Mouse (Mus musculus): ENCODE results near the gene Cnih3.

The Cnih3 gene

GRCm38 (mm10) chr1:181403056-181403455 is 50.6 kb downstream of the Cnih3 start:
- no peak for DNase-seq (ENCODE audit: low read depth)

DNA sequence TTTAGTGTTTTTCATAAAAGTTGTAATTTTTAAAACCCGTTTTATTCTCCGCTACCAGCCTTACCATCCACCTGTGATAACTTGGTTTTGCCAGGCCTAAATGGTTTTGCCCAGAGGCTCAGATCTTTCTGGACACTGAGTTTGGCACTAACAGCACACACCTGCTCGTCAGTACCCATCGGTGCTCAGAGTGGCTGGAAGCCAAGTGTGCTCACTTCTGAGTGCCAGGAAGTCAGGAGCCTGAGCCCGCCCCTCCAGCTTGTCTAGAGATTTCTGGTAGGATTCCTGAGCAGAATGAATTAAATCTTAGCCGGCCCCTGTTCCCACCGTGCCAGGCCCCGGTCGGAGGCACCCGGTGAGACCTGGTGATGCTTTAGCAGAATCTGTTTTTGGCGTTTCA is 54.9 kb downstream of the Cnih3 start:
- DNase-seq (ENCODE audit: low read depth) = no peak

DNA sequence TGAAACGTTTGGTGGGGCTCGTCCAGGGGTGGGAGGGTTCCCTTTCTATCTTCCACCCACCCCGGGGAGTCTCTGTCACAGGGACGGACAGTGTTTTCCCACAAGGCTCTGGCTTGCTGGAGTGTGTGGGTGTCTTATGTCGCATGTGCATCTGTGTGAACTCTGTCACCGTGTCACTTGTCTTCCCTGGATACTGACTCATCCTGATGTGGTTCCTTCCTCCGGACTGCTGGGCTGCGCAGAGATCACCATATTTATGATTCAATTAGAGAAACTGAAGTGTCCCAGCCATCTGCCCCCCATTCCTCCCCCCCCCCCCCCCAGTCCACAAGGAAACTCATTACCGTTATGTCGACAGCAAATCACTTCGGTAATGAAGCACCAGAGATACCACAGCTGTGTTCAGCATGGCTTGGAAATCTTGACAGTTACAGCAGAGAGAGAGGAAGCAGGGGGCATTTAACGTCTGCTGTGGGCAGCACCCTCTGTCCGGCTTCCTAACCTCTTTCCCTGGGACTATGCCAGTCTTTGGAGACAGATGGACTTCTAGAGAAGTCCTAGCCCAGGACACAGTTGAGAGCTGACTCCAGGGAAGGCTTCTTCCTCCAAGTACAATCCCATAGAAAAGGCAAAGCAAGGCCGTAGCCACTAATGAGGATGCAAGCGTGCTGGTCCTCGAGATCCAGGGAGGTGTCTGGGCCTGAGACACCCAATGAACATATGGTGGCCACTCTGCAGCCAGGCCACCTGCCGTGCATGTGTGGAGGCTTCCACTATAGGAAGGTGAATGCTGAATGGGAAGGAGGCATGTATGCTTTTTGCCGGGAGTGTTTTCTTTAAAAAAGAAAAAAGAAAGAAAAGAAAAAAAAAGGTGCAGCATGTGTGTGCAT is 55.9 kb downstream of the Cnih3 start:
- peak; percentile 30 for DNase-seq (ENCODE audit: low read depth)

GRCm38 (mm10) chr1:181409693-181410092 is 57.3 kb downstream of the Cnih3 start:
- DNase-seq (ENCODE audit: low read depth) = no peak

GRCm38 (mm10) chr1:181410647-181411254 is 58.3 kb downstream of the Cnih3 start:
- no peak for DNase-seq (ENCODE audit: low read depth)

DNA sequence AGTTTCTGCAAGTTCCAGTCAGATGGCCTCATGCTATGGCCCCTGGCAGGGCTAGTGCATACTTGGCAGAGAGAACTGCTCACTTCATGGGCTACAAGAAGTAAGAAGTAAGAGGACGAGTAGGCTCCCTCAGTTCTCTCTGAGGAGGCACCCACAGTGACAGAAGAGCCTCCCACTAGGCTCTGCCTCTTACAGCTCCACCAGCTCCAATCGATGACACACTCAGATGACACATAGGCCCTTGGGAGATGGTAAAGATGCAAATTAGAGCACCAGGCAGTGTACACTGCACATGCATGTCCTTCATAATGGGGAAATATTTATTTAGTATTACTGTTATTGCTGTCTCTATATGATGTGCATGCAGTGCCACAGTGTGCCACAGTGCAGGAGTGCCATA is 62.6 kb downstream of the Cnih3 start:
- DNase-seq (ENCODE audit: low read depth) = peak; percentile 14

- no peak for DNase-seq (ENCODE audit: low read depth)
Measured at GRCm38 (mm10) chr1:181416841-181417240, 64.4 kb downstream of the Cnih3 start.

DNA sequence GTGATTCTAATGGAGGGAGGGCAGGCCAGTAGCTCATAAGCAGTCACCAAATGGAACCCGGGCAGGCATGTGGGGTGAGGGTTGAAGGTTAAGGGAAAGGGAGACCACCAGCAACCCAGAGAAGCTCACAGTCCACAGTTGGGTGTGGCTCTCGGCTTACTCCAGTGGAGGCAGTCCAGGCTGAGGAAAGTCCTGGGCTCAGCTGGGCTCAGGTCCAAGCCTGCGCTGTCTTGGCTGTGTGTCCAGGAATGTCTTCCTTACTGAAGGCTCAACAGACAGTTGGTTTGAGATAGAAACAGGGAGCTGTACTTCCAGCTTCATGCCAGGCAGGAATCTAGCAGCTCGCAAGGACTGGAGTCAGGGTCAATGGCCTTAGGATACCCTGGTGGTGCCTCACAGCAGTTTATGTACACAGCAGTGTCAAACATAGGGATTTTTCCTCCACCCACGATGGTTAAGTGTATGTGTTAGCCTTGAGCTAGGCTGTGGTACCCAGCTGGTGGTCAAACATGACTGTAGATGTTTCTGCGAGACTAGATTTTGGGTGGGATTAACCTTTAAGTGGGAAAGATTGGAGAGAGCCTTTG is 65.6 kb downstream of the Cnih3 start:
- no peak for DNase-seq (ENCODE audit: low read depth)

GRCm38 (mm10) chr1:181420080-181420536 is 67.7 kb downstream of the Cnih3 start:
- no peak for DNase-seq (ENCODE audit: low read depth)

GRCm38 (mm10) chr1:181422796-181423195 is 70.4 kb downstream of the Cnih3 start:
- no peak for DNase-seq (ENCODE audit: low read depth)

DNA sequence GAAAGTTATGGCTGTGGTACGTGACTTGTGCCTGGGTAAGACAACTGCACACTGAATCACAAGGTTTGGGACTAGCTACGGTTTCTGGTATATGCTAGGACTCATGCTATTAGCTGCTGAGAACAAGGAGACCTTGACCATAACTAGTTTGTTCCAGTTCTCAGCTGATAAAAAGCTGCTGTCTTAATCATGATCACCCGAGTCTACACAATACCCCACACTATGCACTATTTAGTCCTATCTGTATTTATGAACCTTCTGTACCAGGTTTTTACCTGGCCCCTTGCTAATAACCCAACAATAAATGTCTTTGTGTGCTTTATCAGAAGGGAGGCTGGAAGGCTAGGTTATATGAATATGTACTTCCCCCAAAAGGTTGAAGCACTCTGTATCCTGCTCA is 72.5 kb downstream of the Cnih3 start:
- no peak for DNase-seq (ENCODE audit: low read depth)

- DNase-seq (ENCODE audit: low read depth) = no peak
Measured at GRCm38 (mm10) chr1:181425388-181425787, 73.0 kb downstream of the Cnih3 start.

DNA sequence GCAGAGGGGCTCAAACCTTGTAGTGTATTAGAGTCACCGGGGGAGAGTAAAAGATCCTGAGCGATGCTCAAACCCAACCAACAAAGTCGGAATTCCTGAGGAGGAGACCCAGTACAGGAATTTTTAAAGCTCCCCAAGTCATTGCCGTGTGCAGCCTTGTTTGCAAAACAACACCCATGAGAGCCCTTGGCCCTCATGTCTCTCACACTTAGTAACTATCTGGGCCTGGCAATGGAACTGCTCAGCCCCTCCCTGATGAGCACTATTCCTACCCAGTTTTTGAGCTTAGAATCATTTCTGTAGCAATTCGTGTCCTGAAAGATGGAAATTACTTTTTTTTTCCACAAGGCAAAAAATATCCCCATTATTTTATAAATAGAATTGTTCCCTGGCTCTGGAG is 74.0 kb downstream of the Cnih3 start:
- no peak for DNase-seq (ENCODE audit: low read depth)

- no peak for DNase-seq (ENCODE audit: low read depth)
Measured at GRCm38 (mm10) chr1:181433263-181433662, 80.8 kb downstream of the Cnih3 start.

DNA sequence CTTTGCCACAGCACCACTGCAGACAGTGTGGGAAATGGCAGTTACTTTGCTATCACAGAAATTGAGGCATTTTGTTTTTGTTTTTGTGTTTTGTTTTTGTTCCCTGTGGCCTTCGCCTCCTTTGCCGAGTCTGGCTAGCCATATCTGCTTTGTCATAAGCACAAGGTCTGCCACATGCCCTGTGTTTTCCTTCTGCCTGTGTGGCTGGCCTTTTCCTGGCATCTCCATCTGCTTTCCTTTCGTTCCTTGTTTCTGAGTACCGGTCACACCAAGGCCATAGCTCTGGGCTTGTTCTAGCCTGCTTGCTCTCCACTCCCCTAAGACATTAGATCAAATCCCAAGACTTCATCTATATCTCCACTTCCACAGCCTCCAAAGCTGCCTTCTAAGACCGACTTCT is 83.0 kb downstream of the Cnih3 start:
- DNase-seq (ENCODE audit: low read depth) = no peak

- no peak for DNase-seq (ENCODE audit: low read depth)
Measured at GRCm38 (mm10) chr1:181440982-181441603, 88.7 kb downstream of the Cnih3 start.

GRCm38 (mm10) chr1:181441654-181442241 is 89.3 kb downstream of the Cnih3 start:
- DNase-seq (ENCODE audit: low read depth) = no peak

GRCm38 (mm10) chr1:181445041-181445440 is 92.6 kb downstream of the Cnih3 start:
- peak; percentile 61 for DNase-seq (ENCODE audit: low read depth)

GRCm38 (mm10) chr1:181445630-181446257 is 93.3 kb downstream of the Cnih3 start:
- peak; percentile 41 for DNase-seq (ENCODE audit: low read depth)

DNA sequence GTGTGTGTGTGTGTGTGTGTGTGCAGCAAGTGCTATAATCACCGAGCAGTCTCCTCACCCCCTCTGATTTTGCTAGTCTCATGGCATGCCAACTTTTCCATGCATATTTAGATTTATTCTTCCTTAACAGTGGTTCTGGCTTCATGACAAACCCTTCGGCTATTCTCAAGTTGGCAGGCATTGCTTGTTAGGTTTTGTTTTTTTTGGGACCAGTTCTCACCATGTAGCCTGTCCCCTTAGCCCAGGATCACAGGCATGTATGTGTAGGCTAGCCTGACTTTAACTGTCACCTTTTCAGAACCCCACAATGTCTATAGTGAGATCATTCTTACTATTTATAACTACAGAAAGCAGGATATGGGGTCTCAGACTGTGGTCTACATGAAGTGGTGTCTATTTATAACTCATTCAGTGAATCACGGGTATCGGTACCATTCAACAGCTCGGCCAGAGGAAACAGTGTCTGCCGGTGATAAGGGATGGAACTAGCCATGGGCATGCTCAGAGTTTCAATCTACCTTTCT is 94.2 kb downstream of the Cnih3 start:
- DNase-seq (ENCODE audit: low read depth) = peak; percentile 89

- no peak for DNase-seq (ENCODE audit: low read depth)
Measured at GRCm38 (mm10) chr1:181447576-181447975, 95.1 kb downstream of the Cnih3 start.
